Mouse (Mus musculus) left cerebral cortex, adult 18-20 months (tissue): ENCODE data around the gene Ppia. TPM values are rescaled to one million over a fixed set of nuclear protein-coding genes. Genes with fewer than 3 reads are reported as not detected.
A peak's percentile ranks its signal among the peaks of the same experiment; 100 is the strongest.
"Not testable (repeated sequence)": the region's sequence is repeated elsewhere in the genome, so short reads cannot be mapped to it uniquely, and the experiment has no call there.

ENCODE experiments used
- DNase-seq, 2 experiments: peaks; one replicate each; pipeline ENCODE4 v3.0.0; 2021 to 2022; ENCODE audit warnings: low spot score in 2 of 2, mixed read lengths in 1 of 2
- microRNA-seq, 2 experiments: library from miRNA; unstranded; fragments of <30 nt; microRNA quantifications; one replicate each; pipeline ENCODE4 v1.2.0; 2021
- total RNA-seq, 2 experiments: library from RNA; stranded (reverse); gene quantifications; 2 replicates each; pipeline ENCODE4 v1.2.3; 2021

Ppia gene
- total RNA-seq, 2 experiments from 2014 or later = 1,850 TPM

DNA sequence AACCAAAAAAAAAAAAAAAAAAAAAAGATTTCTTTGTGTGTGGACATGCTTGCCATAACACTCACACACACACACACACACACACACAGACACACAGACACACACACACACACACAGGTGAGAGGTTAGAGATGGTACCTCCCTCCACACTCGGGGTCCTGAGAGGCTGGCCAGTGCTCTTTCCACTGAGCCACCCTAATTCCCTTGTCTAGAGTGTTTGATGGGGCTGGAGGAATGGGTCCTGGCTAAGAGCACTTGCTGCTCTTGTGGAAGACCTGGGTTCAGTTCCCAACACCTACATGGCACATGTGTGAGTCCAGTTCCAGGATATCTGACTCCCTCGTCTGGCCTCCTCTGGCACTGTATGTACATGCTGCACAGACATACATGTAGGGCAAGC, 22.4 kb downstream of the Ppia start:
- DNase-seq = no peak

DNA sequence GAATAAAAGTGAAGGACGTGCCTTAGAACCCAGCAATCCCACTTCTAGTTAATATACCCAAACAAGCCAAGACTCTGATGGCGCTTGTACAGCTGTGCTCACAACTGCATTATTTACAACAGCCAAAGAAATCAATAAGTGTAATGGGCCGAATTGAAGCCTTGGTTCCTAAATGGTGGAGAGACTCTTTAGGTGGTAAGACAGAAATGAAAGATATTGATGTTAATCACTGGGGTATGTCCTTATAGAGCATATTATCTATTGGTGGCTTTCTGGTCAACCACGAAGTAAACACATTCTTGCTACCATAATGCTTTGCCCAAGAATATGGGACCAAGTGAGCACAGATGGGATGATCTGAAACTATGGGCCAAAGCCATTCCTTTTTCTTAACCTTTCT, 24.9 kb downstream of the Ppia start:
- no peak for DNase-seq

DNA sequence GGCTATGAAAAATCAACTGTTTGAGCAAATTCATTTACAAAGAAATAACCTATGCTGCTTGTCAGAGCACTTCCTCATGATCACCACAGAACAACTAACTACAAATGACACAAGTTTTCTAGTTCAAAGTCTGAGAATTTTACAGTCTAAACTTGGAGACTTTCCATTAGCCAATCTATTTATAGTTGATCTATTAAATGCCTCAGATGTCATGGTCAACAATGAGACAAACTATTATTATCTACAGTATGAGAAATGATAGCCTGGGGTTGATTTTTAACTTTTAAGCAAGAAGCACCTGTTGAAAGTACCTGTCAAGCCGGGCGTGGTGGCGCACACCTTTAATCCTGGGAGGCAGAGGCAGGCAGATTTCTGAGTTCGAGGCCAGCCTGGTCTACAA, 27.3 kb downstream of the Ppia start:
- no peak for DNase-seq

DNA sequence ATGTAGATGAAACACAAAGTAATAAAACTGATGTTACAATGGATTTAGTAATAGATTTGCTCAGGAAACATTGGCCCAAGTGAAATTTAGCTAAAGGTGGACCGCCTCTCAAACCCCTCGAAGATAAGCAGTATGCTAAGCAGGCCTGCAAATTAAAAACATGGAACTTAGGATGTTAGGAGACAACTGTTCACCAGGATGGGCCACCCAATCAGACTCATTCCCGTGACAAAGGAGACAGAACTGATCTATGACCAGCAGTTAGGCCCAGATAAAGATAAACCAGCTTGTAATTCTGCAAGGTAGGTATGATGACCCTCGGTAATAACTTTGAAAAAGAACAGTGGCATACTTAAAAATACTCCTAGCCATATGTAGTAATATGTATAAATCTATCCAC, 27.9 kb downstream of the Ppia start:
- DNase-seq = no peak

DNA sequence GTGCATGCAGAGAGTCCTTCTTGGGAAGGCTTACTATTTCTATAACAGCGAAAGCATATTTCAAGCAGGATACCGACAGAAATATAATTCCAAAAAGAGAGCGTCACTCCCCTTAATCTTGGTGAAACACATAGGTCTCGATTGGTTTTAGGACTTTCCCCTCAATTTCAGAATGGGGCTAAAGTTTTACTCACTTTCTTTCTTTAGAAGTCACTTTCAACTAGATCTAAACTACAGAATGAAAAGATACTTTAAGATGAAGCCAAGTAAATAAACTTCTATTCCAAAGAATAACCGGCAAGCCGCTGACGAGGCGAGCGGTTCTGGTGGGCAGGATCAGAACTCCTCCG, 28.5 kb downstream of the Ppia start:
- DNase-seq = no peak

DNA sequence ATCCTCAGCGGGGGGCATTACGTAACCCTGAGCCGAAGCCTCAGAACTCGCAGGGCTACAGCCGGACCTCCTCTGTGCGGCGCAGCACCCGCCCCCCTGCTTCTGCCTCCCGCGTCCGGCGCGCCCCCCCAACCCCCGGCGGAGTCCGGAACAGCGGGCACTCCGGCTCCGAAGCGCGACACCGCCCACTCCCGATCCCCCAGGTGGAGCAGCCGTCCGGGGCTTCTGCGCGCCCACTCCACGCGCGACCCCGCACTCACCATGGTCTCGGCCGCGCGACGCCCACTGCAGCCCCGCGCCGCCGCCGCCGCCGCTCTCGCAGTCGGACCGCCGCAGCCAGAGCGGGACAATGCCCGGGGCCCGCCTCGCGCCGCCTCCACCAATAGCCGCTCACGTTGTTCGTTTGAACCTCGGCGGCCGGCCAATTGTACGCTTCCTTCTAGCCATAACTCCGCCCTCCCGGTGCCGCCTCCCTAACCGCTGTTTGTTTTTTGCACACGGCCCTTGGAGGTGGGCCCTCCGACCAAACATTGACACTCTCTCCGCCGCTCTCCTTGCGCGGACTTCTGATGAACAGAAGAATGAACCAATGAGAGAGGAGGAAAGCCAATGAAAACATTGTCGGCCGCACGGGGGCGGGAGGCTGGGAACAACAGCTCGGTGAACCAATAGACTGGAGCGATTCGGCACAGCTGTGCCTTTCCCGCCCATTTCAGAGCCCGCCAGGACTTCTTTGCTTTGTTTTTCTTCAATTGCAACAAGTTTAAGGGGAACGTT, 29.0 kb downstream of the Ppia start, which contains the start of gene H2afv:
Gene H2afv (minus strand): TSS at position 367 of the 777 bp plus-strand sequence.
- peak; percentile 99 to 100 for DNase-seq

DNA sequence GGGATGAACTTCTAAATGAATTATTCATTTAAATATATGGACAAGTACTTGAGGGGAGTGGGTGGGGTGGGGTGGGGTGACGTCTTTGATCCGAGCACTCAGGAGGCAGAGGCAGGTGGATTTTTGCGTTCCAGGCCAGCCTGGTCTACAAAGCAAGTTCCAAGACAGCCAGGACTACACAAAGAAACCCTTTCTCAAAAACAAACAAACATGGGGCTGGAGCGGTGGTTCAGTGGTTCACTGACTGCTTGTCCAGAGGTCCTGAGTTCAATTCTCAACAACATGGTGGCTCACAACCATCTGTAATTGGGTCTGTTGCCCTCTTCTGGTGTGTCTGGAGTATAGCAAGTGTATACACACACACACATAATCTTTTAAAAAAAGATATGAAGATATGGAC, 30.2 kb downstream of the Ppia start:
- no peak for DNase-seq

DNA sequence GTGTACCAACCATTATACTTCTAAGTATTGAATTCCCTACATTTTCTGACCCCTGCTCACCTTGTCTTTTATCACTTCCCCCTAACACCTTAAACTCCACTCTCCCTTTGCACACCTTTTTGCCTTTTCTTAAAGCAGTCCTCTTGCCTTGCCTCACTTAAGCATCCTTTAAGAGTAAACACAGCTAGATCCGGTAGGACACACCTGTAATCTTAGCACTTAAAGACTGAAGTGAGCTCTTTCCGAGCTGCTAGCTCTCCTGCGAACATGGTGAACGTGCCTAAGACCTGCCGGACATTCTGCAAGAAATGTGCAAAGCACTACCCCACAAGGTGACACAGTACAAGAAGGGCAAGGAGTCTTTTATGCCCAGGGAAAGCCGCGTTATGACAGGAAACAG, 30.7 kb downstream of the Ppia start:
- no peak for DNase-seq

DNA sequence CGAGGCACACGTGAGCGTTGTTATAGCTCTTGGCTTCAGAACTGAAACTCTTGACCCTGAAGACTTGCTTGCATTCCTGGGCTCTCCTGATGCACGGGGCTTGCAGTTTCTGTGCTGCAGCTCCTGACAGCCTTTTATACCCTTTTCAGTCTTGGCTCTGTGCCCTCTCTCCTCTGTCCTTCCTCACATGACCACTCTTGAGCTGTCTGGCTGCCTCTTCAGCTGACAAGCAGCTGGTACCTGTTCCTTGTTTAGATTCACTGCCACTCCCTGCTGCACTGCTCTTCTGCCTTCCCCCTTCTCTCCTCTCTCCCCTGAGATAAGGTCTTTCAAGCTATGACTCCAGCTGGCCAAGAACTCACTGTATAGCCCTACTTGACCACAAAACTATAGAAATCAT, 32.2 kb downstream of the Ppia start:
- no peak for DNase-seq

DNA sequence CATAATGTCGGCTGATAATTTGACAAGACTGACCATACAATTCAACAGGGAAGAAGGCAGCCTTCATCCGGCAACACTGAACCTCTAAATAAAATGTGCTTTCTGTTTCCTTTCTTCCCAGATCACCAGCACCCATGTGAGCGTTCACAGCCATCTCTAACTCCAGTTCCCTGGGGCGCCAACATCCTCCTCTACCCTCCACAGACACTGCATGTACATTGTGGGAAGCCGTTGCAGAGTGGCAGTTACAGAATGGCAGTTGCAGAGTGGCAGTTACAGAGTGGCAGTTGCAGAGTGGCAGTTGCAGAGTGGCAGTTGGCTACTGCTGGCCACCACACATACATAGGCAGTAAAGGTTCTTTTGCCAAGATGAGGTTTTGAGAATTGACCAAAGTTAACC, 32.9 kb downstream of the Ppia start:
- DNase-seq = not testable (repeated sequence)

DNA sequence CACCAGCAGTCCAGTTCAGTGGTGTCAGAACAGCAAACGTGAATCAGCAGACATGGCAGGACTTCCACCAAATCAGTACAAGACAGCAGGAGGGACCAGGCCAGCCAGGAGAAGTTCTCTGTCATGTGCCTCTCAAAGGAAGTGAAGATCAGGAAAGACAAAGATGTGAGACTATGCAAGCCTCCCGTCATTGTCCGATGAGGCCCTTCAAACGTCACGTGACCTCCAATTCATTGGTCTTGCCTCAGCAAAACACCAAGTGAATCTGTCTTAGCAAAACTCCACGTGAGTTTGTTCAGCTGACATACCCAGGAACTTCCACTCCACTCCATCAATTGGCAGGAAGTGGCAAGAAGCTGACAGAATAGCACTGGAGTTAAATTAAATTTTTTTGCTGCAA, 40.8 kb downstream of the Ppia start:
- DNase-seq = no peak

DNA sequence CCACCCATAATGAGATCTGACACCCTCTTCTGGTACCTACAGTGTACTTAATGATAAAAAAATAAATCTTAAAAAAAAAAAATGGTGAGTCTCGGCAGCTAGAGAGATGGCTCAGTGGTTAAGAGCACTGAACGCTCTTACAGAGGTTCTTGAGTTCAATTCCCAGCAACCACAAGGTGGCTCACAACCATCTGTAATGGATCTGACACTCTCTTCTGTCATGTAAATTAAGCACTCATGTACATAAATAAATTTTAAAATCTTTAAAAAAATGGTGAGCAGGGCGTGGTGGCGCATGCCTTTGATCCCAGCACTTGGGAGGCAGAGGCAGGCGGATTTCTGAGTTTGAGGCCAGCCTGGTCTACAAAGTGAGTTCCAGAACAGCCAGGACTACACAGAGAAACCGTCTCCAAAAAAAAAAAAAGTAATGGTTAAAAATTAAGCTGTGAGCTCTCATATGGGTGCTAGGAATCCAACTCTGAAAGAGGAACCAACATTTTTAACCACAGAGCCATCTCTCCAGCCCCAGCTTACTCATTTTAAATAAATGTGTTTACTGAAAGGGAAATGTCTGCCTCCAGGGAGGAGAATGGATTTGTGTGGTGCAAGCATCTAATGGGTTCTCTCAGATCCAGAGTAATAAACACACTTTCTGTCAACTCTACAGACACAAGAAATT, 48.1 kb downstream of the Ppia start:
- no peak for DNase-seq

DNA sequence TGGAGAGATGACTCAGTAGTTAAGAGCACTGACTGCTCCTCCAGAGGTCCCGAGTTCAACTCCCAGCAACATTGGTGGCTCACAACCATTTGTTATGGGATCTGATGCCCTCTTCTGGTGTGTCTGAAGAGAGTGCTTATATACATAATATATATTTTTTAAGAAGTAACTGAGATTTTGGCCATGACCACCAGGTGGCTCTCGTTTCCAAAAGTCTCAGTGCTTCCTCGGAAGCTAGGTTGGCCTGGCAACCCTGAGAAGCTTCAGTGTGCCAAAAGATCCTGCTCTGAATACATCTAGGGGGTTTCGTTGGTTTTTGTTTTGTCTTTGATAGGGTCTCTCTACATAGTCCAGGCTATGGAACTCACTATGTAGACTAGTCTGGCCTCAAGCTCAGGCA, 49.9 kb downstream of the Ppia start:
- peak; percentile 50 to 59 for DNase-seq

DNA sequence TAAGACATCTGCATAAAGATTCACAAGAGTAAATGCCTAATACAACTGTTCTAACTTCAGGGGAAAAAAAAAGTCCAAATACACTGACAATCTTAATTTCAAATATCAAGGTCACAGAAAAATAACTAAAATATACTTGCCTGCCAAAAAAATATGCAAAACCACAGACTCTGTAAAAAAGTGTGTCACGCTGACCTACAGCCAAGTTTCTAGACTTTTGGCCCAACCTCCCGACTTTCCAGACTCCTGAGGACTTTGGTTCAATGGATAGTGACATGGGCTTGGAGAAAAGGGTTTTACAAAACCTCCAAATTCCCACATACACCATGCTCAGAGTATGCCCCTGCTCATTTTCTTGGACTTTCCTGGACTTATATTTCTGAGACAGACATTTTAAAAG, 53.3 kb downstream of the Ppia start:
- DNase-seq = no peak

Small RNA genes lying within 50 kb of the gene (microRNA-seq; reads per million reads assigned to microRNA genes)
- 0 to 0.63 reads per million in 2 experiments for gene Mir7651

Other genes with a start within 250 kb of the Ppia start
- gene A730071L15Rik, start 215.4 kb upstream of the Ppia start, total RNA-seq = under 1 TPM; 0.28 to 0.30 TPM
- 100 to 1,000 TPM; 119 to 128 TPM for gene Nudcd3, start 215.0 kb upstream of the Ppia start, total RNA-seq
- under 1 TPM; 0.63 to 0.68 TPM for gene Npc1l1, start 185.3 kb upstream of the Ppia start, total RNA-seq
- gene Ddx56, start 147.7 kb upstream of the Ppia start, total RNA-seq = 10 to 100 TPM; 45.6 to 48.6 TPM
- 10 to 100 TPM; 94.1 to 99.1 TPM for gene Tmed4, start 140.6 kb upstream of the Ppia start, total RNA-seq
- 100 to 1,000 TPM; 228 to 260 TPM for gene Ogdh, start 123.8 kb upstream of the Ppia start, total RNA-seq
- 100 to 1,000 TPM; 217 to 224 TPM for gene Zmiz2, start 26.4 kb upstream of the Ppia start, total RNA-seq
- gene H2afv, start 29.0 kb downstream of the Ppia start, total RNA-seq = 10 to 100 TPM; 41.4 to 42.5 TPM
- gene Purb, start 60.5 kb downstream of the Ppia start, total RNA-seq = 100 to 1,000 TPM; 248 to 265 TPM
- gene Myo1g, start 105.5 kb downstream of the Ppia start, total RNA-seq = under 1 TPM; 0.23 to 0.49 TPM
- gene Ccm2, start 131.4 kb downstream of the Ppia start, total RNA-seq = 10 to 100 TPM; 63.5 to 67.0 TPM
- 10 to 100 TPM; 42.6 to 55.9 TPM for gene Nacad, start 190.6 kb downstream of the Ppia start, total RNA-seq
- 10 to 100 TPM; 49.3 to 50.4 TPM for gene Tbrg4, start 210.6 kb downstream of the Ppia start, total RNA-seq
- gene Wap, start 223.2 kb downstream of the Ppia start, total RNA-seq = not detected
- 10 to 100 TPM in 1 of 2 experiments, 1 to 10 TPM in 1; 9.9 to 12.9 TPM for gene Ramp3, start 243.1 kb downstream of the Ppia start, total RNA-seq